Mouse (Mus musculus) effector memory CD4-positive, alpha-beta T cell, adult 5 months (primary cell): ENCODE results near the gene Olfr3. TPM values are rescaled to one million over a fixed set of nuclear protein-coding genes. Genes with fewer than 3 reads are reported as not detected.

ENCODE experiments used
- polyA plus RNA-seq: library from polyadenylated mRNA; unstranded; fragments of 100-300 nt; shearing (Covaris generic); gene quantifications from one replicate; pipeline ENCODE4 v1.2.1, GENCODE M21; 2017

Gene Olfr3
- not detected for polyA plus RNA-seq

GRCm38 (mm10) chr2:36816932-36817331, at the start of gene Olfr3:
Gene Olfr3 (minus strand): TSS chr2:36817032.

GRCm38 (mm10) chr2:36862560-36862959, 45.7 kb upstream of the Olfr3 start, which contains the start of gene Olfr351:
Gene Olfr351 (minus strand): TSS chr2:36862660.

GRCm38 (mm10) chr2:36846010-36846409, 29.2 kb upstream of the Olfr3 start, which contains the start of gene Olfr350:
Gene Olfr350 (plus strand): TSS chr2:36846310.

GRCm38 (mm10) chr2:36790238-36790637, 26.6 kb downstream of the Olfr3 start, which contains the start of gene Olfr50:
Gene Olfr50 (plus strand): TSS chr2:36790538.

GRCm38 (mm10) chr2:36783976-36784375, 32.9 kb downstream of the Olfr3 start, which contains the start of gene Olfr348:
Gene Olfr348 (plus strand): TSS chr2:36784276.

Other genes starting within 250 kb of the Olfr3 start
- not detected for gene Olfr345, start 177.0 kb downstream of the Olfr3 start, polyA plus RNA-seq
- not detected for gene Olfr346, start 131.2 kb downstream of the Olfr3 start, polyA plus RNA-seq
- not detected for gene Olfr347, start 85.1 kb downstream of the Olfr3 start, polyA plus RNA-seq
- not detected for gene Olfr348, start 32.8 kb downstream of the Olfr3 start, polyA plus RNA-seq
- gene Olfr50, start 26.5 kb downstream of the Olfr3 start, polyA plus RNA-seq = not detected
- not detected for gene Olfr350, start 29.3 kb upstream of the Olfr3 start, polyA plus RNA-seq
- gene Olfr351, start 45.6 kb upstream of the Olfr3 start, polyA plus RNA-seq = not detected
- gene Olfr352, start 51.4 kb upstream of the Olfr3 start, polyA plus RNA-seq = not detected
- gene Olfr353, start 75.9 kb upstream of the Olfr3 start, polyA plus RNA-seq = not detected
- 0.06 TPM for gene Olfr354, start 88.6 kb upstream of the Olfr3 start, polyA plus RNA-seq
- gene Olfr355, start 111.9 kb upstream of the Olfr3 start, polyA plus RNA-seq = 0.26 TPM
- not detected for gene Olfr356, start 120.1 kb upstream of the Olfr3 start, polyA plus RNA-seq
- not detected for gene Olfr357, start 176.8 kb upstream of the Olfr3 start, polyA plus RNA-seq
- gene Olfr358, start 192.3 kb upstream of the Olfr3 start, polyA plus RNA-seq = not detected
- gene Olfr360, start 248.7 kb upstream of the Olfr3 start, polyA plus RNA-seq = not detected